Mouse (Mus musculus) midbrain, embryonic 12.5 days (tissue): ENCODE results near the gene Pkd2l1. TPM values are rescaled to one million over a fixed set of nuclear protein-coding genes. Genes with fewer than 3 reads are reported as not detected.

ENCODE experiments used
- ATAC-seq: fragments of 200-750 bp; cut with Nextera tagmentation; 2 replicates; pipeline ENCODE4 v1.8.0; 2017; ENCODE audit warnings: low read depth, moderate TSS enrichment, moderate library complexity; ENCODE audit not compliant: low FRiP score
- H3K27ac ChIP-seq: fragments of 300-500 bp; sonication (generic); replicated peaks from 2 replicates; pipeline ENCODE4 v1.5.1; 2016; ENCODE audit warnings: mild to moderate bottlenecking
- H3K27me3 ChIP-seq: fragments of 300-500 bp; sonication (generic); 2 replicates; pipeline ENCODE4 v1.6.1; 2016; ENCODE audit warnings: mild to moderate bottlenecking
- H3K36me3 ChIP-seq: fragments of 300-500 bp; sonication (generic); 2 replicates; pipeline ENCODE4 v1.6.1; 2016
- H3K4me1 ChIP-seq: fragments of 300-500 bp; sonication (generic); 2 replicates; pipeline ENCODE4 v1.6.1; 2016
- H3K4me2 ChIP-seq: fragments of 300-500 bp; sonication (generic); replicated peaks from 2 replicates; pipeline ENCODE4 v1.6.1; 2016; ENCODE audit warnings: mild to moderate bottlenecking, moderate library complexity
- H3K4me3 ChIP-seq: fragments of 300-500 bp; sonication (generic); 2 replicates; pipeline ENCODE4 v1.5.1; 2016; ENCODE audit warnings: mild to moderate bottlenecking
- H3K9ac ChIP-seq: fragments of 300-500 bp; sonication (generic); replicated peaks from 2 replicates; pipeline ENCODE4 v1.6.1; 2016; ENCODE audit warnings: mild to moderate bottlenecking, moderate library complexity
- H3K9me3 ChIP-seq: fragments of 300-500 bp; sonication (generic); 2 replicates; pipeline ENCODE4 v1.6.1; 2016; ENCODE audit warnings: mild to moderate bottlenecking
- WGBS: fragments of 180-500 bp; shearing (Covaris S2); methylation state at CpG from one replicate; pipeline ENCODE4 v1.1.7; 2016; 5-methylcytosine and 5-hydroxymethylcytosine counted together
- polyA plus RNA-seq: library from polyadenylated mRNA; unstranded; fragments of >200 nt; fragmentation: Nextera tagmentation; extraction: Ambion mirVana; gene quantifications from 2 replicates; pipeline ENCODE4 v1.2.1, GENCODE M21; 2016

The Pkd2l1 gene
- polyA plus RNA-seq, 1 experiment from 2014 or later, result 0.15 TPM

- Histone ChIP-seq H3K36me3 (no peaks in the 10 kb centered on the region), H3K4me1 (no peaks in the 10 kb centered on the region), H3K9ac (no peak overlapping the region), H3K27me3 (peaks cover 23% of the 10 kb centered on the region), H3K9me3 (no peaks in the 10 kb centered on the region), H3K27ac (no peak overlapping the region), H3K4me2 (no peak overlapping the region), H3K4me3 (no peak overlapping the region)
- WGBS, result 92% methylated on average over 5 of the region's 5 CpGs
- ATAC-seq, result no peak
Observed at GRCm38 (mm10) chr19:44153781-44154180, 38.5 kb downstream of the Pkd2l1 start.

DNA sequence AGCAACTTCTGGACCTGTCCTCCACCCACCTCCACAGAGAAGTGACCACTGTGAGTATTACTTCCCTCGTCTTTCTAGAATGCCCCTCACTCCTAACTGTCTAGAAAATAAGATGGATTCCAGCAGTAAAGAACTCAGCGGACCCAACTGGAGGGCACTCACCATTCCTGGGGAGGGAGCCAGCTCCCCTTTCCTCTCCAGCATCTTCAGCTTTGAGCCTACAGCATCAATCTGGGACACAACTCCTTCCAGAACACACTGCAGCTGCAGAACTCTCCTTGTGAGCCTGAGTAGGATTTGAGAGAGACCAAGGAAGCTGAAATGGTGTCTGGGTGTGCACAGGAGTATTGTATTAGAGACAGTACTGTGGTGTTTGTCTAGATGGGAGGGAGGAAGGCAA, 43.3 kb downstream of the Pkd2l1 start:
- no peak overlapping the region for H3K4me2 ChIP-seq
- no peaks in the 10 kb centered on the region for H3K9me3 ChIP-seq
- peaks cover 3% of the 10 kb centered on the region for H3K36me3 ChIP-seq
- peaks cover 26% of the 10 kb centered on the region for H3K27me3 ChIP-seq
- H3K4me1 ChIP-seq, result peaks cover 8% of the 10 kb centered on the region
- ATAC-seq, result no peak
- no peak overlapping the region for H3K27ac ChIP-seq
- no peak overlapping the region for H3K4me3 ChIP-seq
- no peak overlapping the region for H3K9ac ChIP-seq
- WGBS, result 82% methylated on average over 2 of the region's 2 CpGs

- no peak overlapping the region for H3K4me3 ChIP-seq
- ATAC-seq, result no peak
- peaks cover 8% of the 10 kb centered on the region for H3K36me3 ChIP-seq
- WGBS, result 39% methylated on average over 2 of the region's 2 CpGs
- H3K27me3 ChIP-seq, result peaks cover 26% of the 10 kb centered on the region
- H3K4me1 ChIP-seq, result peaks cover 8% of the 10 kb centered on the region
- H3K9me3 ChIP-seq, result no peaks in the 10 kb centered on the region
- no peak overlapping the region for H3K9ac ChIP-seq
- H3K27ac ChIP-seq, result no peak overlapping the region
- H3K4me2 ChIP-seq, result no peak overlapping the region
Observed at GRCm38 (mm10) chr19:44148345-44148744, 43.9 kb downstream of the Pkd2l1 start.

GRCm38 (mm10) chr19:44146951-44147350, 45.3 kb downstream of the Pkd2l1 start:
- Histone ChIP-seq H3K9ac (no peak overlapping the region), H3K36me3 (peaks cover 21% of the 10 kb centered on the region), H3K27me3 (peaks cover 18% of the 10 kb centered on the region), H3K4me2 (no peak overlapping the region), H3K4me1 (peaks cover 8% of the 10 kb centered on the region), H3K9me3 (no peaks in the 10 kb centered on the region), H3K27ac (no peak overlapping the region), H3K4me3 (no peak overlapping the region)
- ATAC-seq, result no peak
- 93% methylated on average over 8 of the region's 8 CpGs for WGBS

DNA sequence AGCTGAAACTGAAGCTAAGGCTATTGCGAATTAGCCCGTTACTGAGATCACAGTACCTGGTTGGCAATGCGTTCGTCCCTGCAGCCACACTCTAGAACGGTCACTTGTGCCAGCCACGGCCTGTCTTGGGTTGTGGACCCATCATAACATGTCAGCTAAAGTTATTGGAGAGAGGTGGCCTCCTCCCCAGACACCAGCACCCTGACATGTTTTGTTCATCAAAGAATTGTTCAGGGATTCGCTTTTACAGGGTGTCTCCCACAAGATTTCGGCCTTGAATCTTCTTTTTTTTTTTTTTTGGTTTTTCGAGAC, 45.7 kb downstream of the Pkd2l1 start:
- Histone ChIP-seq H3K4me3 (peak overlapping the region; percentile 80), H3K36me3 (peaks cover 26% of the 10 kb centered on the region), H3K9me3 (no peaks in the 10 kb centered on the region), H3K4me2 (peak overlapping the region; percentile 77), H3K9ac (peak overlapping the region; percentile 79; the same call in 1 of the 2 replicates), H3K27me3 (peaks cover 17% of the 10 kb centered on the region), H3K4me1 (peaks cover 8% of the 10 kb centered on the region), H3K27ac (0 out of 2 replicates have a peak overlapping the region, but pooled peaks have one; percentile 42)
- 68% methylated on average over 9 of the region's 9 CpGs for WGBS
- peak; percentile 34; the same call in 1 of the 2 replicates for ATAC-seq

DNA sequence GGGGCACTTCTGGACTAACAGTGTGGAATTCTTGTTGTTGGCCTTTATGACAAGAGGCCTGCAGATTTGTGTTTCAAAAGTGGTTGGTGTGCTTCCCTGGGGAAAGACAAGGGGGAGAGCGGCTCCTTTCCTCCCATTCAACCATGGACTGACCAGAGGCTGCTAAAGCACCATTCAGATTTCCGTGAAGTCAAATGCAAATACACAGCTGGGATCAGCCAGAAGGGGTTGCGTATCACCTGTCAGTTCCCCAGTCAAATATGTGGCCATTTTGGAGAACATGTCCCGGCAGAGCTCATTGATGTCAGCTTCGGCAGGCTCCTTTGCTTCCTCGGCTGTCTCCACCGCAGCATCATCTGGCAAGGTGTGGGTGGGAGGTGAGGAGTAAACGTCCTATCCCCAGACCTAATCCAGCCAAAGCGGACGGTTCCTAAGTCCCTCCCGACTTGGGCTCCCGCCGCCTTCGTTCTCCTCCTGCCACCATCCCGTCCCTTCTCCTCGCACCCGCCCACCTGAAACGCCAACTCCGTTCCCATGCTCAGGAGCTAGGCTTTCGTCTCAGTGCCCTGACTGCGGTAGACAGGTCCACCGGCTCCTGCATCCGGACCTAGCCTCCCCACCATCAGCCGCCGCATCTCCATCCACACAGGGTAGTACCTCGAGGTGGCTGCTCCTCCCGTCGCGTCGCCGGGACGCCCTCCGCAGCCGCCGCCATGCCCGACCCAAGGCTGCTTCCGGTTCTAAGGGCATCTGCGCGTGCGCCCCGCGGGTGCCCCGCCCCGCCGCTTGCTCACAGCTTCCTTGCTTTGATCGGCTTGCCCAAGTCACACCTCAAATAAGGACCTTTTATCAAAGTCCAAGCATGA, 46.3 kb downstream of the Pkd2l1 start, which contains the start of gene Bloc1s2:
TSS of gene Bloc1s2 (minus strand) at position 745 of the 866 bp plus-strand sequence.
- Histone ChIP-seq H3K27me3 (peaks cover 17% of the 10 kb centered on the region), H3K9ac (peak within 1 kb of the TSS; percentile 79), H3K4me1 (peaks cover 8% of the 10 kb centered on the region), H3K4me3 (peak within 1 kb of the TSS; percentile 80), H3K9me3 (no peaks in the 10 kb centered on the region), H3K4me2 (peak within 1 kb of the TSS; percentile 77), H3K36me3 (peaks cover 32% of the 10 kb centered on the region), H3K27ac (peak within 1 kb of the TSS; percentile 42; the same call in 1 of the 2 replicates)
- peak; percentile 83 for ATAC-seq
- WGBS, result 3% methylated on average over 46 of the region's 46 CpGs

GRCm38 (mm10) chr19:44144366-44144765, 47.9 kb downstream of the Pkd2l1 start:
- peaks cover 43% of the 10 kb centered on the region for H3K36me3 ChIP-seq

DNA sequence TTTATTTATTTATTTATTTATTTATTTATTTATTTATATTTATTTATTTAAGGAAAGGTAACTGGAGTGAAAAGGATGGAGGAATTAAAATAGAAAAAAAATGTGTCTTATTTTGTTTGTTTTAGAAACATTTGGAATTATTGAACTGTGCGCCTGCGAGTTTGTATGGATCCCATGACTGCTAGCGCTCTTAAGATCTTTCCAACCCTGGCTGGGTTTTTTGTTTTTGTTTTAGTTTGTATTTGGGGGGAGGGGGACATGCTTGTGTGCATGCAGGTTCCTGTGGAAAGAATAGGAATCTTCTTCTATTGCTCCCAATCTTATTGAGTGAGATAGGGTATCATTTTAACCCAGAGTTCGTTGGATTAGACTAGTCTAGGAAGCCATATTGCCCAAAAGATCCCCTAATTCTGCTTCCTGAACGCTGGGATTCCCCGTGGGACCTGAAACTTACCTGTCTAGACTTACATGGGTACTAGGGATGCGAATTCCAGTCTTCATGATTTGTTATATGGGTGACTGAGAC, 56.2 kb downstream of the Pkd2l1 start:
- Histone ChIP-seq H3K36me3 (peaks cover 34% of the 10 kb centered on the region), H3K4me1 (peaks cover 7% of the 10 kb centered on the region), H3K9ac (no peak overlapping the region), H3K9me3 (no peaks in the 10 kb centered on the region), H3K4me2 (peak overlapping the region; percentile 54), H3K27ac (peak overlapping the region; percentile 92; the same call in 1 of the 2 replicates), H3K4me3 (peak overlapping the region; percentile 79), H3K27me3 (no peaks in the 10 kb centered on the region)
- no peak for ATAC-seq
- WGBS, result 22% methylated on average over 7 of the region's 7 CpGs

More at GRCm38 (mm10) chr19:44144366-44144765, 47.9 kb downstream of the Pkd2l1 start:
- Histone ChIP-seq H3K9ac (no peak overlapping the region), H3K4me2 (no peak overlapping the region), H3K27me3 (peaks cover 15% of the 10 kb centered on the region), H3K9me3 (no peaks in the 10 kb centered on the region), H3K4me1 (peaks cover 8% of the 10 kb centered on the region), H3K27ac (no peak overlapping the region), H3K4me3 (no peak overlapping the region)
- ATAC-seq, result no peak
- WGBS, result 90% methylated on average over 9 of the region's 9 CpGs

- Histone ChIP-seq H3K27me3 (no peaks in the 10 kb centered on the region), H3K9ac (peak within 1 kb of the TSS; percentile 70), H3K27ac (peak within 1 kb of the TSS; percentile 92), H3K4me1 (peaks cover 7% of the 10 kb centered on the region), H3K4me2 (peak within 1 kb of the TSS; percentile 78), H3K9me3 (no peaks in the 10 kb centered on the region), H3K36me3 (peaks cover 36% of the 10 kb centered on the region), H3K4me3 (peak within 1 kb of the TSS; percentile 79)
- under 1% methylated on average over 45 of the region's 45 CpGs for whole genome bisulfite sequencing
- ATAC-seq, result peak; percentile 84
Observed at GRCm38 (mm10) chr19:44135072-44135959, 56.9 kb downstream of the Pkd2l1 start, which contains the start of gene Cwf19l1. Gene Cwf19l1 (minus strand): TSS chr19:44135876.

GRCm38 (mm10) chr19:44132917-44133316, 59.3 kb downstream of the Pkd2l1 start:
- Histone ChIP-seq H3K27ac (no peak overlapping the region), H3K9ac (no peak overlapping the region), H3K4me2 (no peak overlapping the region), H3K27me3 (no peaks in the 10 kb centered on the region), H3K4me3 (no peak overlapping the region), H3K36me3 (peaks cover 38% of the 10 kb centered on the region), H3K9me3 (no peaks in the 10 kb centered on the region), H3K4me1 (peaks cover 7% of the 10 kb centered on the region)
- WGBS, result 91% methylated on average over 5 of the region's 5 CpGs
- no peak for ATAC-seq

GRCm38 (mm10) chr19:44128560-44128959, 63.7 kb downstream of the Pkd2l1 start:
- no peaks in the 10 kb centered on the region for H3K9me3 ChIP-seq
- H3K27ac ChIP-seq, result no peak overlapping the region
- H3K4me2 ChIP-seq, result no peak overlapping the region
- H3K4me1 ChIP-seq, result no peaks in the 10 kb centered on the region
- no peak overlapping the region for H3K9ac ChIP-seq
- no peaks in the 10 kb centered on the region for H3K27me3 ChIP-seq
- H3K36me3 ChIP-seq, result peaks cover 80% of the 10 kb centered on the region
- no peak for ATAC-seq
- H3K4me3 ChIP-seq, result no peak overlapping the region
- 98% methylated on average over 2 of the region's 2 CpGs for WGBS
